Mouse (Mus musculus): Measurements from ENCODE around the gene Rgs6.

The Rgs6 gene

DNA sequence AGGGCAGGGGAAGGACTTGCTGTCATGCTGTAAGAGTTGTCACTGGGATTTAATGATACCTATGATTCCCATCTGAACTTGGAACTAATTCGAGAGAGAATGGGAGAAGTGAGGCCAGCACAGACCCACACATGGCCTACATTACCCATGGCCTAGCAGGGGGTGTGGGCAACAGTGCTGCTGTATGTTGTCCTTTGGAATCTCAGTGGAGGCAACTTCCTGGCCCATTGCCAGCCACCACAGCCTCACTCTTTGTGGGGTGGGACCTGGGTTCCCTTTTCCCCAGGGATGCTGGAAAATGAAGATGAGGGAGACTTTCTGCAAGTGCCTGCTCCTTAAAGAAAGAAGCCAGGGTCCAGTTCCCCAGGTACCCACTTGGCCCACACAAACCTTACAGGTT is 383.1 kb downstream of the Rgs6 start:
- no peak for DNase-seq (ENCODE audit: low read depth, low spot score)

- no peak for DNase-seq (ENCODE audit: low read depth, low spot score)
Observed at GRCm38 (mm10) chr12:82972661-82973060, 384.6 kb downstream of the Rgs6 start.

GRCm38 (mm10) chr12:82973771-82974170 is 385.7 kb downstream of the Rgs6 start:
- DNase-seq (ENCODE audit: low read depth, low spot score), result no peak

DNA sequence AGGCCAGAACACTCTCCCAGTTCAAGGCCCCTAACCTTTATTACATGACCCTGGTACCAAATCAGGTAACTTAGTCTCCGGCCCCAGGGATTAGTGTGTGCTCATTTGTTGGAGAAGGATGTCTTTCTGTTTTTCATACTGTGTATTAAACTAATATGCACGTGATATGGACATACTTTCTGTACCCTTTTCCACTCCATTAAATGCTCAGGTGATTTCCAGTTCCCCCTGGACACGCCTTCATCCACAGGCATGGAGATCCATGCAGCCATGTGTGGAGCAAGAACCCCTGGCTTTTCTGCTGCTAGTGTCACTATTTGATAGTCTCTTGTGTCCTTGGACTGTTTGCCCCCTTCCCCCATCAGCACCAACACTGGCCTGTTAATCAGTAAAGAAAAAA is 390.2 kb downstream of the Rgs6 start:
- no peak for DNase-seq (ENCODE audit: low read depth, low spot score)

GRCm38 (mm10) chr12:82982716-82983115 is 394.6 kb downstream of the Rgs6 start:
- DNase-seq (ENCODE audit: low read depth, low spot score), result no peak

DNA sequence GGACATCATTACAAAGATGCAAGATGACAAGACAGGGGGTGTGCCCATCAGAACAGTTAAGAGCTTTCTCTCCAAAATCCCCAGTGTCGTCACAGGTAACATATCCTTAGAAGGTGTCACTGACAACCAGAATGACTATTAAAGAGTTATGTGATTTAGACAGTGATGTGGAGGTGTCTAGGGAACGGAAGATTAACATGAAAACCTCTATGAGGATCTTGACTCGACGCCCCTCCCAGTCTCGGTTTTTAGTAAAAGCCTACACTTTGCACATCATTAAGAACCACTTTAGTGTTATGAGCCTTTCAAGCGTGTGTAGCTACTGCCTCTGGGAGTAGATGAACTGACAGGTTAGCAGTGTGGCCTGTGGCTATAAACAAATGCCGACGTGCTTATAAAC is 397.2 kb downstream of the Rgs6 start:
- DNase-seq (ENCODE audit: low read depth, low spot score), result no peak

DNA sequence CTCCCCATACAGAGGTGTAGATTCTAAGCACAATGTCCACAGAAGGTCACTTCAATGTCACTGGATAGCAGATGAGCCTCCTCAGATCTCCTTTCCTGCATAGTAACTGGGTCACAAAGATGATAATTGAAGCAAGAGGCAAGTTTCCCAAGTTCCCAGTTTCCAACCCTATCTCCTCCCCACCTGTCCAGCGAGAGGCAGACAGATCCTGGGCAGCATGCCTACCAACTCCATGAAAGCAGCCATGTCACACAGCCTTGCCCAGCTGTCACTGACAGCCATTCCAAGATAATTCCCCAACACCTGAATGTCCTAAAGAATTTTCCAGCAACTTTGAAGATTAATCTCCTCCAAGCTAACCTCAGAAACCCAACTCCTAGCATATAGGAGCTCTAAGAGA is 399.6 kb downstream of the Rgs6 start:
- no peak for DNase-seq (ENCODE audit: low read depth, low spot score)

DNA sequence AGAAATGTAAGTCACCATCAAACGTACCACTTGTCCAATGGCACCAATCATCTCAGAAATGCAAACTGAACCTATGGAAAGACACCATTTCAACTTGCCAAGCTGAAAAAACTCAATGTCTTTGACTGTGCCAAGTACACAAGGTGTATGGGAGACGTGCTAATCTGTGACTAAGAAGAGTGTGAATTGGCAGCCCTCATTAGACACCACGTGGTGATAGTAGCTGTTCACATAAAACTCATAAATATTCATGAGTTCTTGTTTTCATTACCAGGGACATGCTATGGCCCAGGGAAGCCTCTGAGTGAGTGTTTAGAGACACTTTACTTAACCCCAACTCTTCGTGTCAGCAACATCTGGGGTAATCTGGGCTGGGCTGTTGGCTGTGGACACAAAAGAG is 405.8 kb downstream of the Rgs6 start:
- DNase-seq (ENCODE audit: low read depth, low spot score), result no peak

GRCm38 (mm10) chr12:82996775-82997174 is 408.7 kb downstream of the Rgs6 start:
- no peak for DNase-seq (ENCODE audit: low read depth, low spot score)

DNA sequence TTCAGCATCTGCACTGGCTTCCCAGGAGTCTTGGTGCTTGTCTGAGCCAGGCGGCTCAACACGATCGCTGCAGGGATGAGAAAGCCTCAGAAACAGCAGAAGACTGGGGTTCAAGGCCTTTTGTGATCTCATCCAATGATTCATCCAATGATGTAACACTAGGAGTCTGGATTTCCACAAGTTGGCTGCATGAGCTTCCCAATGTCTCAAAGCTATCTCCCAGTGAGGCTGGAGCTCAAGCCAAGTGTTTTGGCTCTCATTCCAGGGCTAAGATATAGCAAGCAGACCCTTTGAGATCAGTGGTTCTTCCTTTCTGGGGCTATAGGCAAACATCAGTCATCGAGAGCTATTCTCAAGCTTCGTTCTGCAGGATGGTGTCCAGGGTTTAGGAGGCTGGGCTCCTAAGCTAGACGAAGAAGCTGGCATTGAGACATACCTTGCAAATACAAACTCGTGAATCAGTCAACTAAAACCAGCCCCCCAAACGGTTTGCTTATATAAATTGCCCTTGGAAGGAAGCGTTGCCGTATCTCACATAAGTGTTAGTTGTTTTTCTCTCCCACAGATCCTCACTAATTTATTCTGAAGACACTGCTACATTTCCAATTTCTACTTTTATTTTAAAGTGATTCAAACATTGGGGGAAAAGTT is 410.7 kb downstream of the Rgs6 start:
- DNase-seq (ENCODE audit: low read depth, low spot score), result no peak

DNA sequence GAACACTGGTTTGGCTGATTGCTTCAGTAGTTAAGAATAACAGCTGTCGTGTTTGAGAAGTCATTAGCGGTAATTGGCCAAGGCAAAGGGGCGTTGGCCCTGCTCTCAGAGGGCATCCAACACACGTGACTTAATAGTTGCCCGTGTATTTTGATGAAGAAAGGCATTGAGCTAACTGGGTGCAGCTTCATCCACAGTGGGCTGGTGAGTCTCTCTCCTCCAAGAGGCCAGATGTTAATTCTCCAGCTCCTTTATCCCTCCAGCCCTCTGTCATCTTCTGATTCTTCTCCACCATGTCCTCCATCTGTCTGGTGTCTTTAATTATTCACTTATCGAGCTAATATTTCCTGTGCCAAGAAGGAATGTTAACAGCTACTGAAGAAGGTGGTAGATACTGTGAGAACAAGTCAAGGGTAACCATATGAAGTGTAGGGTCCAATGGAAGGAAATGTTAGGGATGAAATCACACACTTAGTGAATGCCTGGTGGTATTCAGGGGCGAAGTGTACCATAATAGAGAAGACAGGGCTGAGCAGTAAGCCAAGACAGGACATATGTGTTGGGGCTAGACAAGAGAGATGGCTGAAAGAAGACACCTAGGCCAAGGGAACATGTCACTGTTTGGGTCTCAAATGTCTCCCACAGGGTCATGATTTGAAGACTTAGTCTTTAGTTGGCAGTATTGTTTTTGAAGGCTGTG is 411.4 kb downstream of the Rgs6 start:
- DNase-seq (ENCODE audit: low read depth, low spot score), result no peak

DNA sequence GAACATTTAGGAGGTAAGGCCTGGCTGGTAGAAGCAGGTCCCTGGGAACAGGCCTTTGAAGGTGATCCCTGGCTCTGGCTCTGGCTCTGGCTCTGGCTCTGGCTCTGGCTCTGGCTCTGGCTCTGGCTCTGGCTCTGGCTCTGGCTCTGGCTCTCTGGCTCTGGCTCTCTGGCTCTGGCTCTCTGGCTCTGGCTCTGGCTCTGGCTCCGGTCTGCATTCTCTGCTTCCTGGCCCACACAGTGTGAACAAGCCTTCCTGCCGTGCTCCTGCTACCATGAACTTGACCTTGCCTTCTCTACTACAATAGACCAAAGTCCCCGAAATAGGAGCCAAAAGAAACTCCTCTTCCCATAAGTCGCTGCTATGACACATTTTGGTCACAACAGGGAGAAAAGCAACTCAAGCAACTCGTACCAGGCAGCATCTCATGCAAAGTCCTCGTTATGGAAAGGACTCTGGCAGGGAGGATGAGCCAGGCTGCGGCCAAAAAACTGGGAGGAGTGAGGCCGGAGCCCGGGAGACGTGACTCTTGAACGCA is 412.0 kb downstream of the Rgs6 start:
- DNase-seq (ENCODE audit: low read depth, low spot score), result no peak

DNA sequence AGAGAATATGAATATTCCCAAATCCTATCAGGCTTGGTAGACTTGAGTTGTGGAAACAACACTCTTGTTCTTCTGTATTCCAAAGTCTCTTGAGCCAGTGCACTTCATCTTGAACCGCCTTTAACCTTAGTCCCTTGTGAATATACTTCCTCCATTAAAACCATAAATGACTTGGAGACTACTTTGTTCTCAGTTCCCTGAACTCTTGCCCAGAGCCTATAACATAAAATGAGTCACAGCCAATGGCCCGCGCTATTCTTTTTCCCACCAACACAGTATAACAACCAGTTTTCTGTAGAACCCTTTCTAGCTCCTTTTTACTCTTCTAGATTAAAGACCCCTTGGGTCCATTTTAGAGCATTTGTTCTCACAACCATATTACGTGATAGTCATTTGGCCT is 412.9 kb downstream of the Rgs6 start:
- no peak for DNase-seq (ENCODE audit: low read depth, low spot score)

DNA sequence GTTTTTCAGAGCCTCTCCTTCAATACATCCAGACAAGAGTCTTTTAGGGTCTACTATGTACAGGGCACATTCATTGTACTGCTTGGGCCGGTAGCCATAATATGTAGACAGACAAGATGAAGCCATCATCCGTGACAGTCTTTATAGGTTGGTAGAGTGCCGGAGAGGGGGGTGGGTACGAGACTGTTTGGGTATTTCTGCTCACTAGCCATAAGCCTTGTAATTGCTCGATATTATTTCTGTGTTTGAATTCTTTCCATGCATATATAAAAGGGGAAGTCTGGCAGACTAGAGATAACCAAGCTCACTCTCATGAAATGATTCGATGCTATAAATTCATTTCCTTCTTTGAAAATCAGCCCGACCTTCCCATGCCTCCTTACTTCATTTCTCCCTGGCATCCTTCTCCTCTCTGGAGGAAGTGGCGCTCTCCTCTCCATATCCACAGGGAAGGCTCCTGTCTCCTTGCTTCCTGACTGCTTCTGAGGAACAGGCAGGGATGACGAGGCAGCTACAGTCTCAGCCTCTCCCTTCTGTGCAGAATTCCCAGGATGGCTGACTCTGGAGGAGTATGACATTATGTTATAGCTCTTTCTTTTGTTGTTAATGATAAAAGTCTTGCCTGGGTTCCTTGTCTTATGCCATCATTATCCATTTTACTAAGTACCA is 416.1 kb downstream of the Rgs6 start:
- no peak for DNase-seq (ENCODE audit: low read depth, low spot score)

DNA sequence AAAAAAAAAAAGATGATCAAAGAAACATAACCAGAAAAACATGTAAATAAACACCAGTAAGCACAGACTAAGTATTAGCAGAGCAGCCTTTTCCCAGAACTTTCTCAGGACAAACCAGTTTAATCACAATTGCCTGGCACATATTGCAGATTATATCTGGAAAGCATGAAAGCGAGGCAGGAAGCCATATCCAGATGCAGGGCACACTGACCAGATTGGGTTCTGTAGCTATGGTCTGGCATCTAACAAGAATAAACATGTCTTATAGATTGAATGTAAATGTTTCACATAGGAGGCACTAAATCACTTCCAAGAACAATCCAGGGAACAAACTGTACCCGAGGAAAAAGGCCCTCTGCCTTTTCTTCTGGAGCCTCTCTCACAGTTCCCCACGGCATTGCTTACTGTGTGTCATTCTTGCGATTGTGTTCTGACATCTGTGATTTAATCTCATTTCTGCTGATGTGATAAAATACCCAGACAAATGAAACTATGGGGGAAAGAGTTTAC is 423.0 kb downstream of the Rgs6 start:
- DNase-seq (ENCODE audit: low read depth, low spot score), result no peak

- DNase-seq (ENCODE audit: low read depth, low spot score), result no peak
Observed at GRCm38 (mm10) chr12:83013918-83014691, 426.0 kb downstream of the Rgs6 start.

- DNase-seq (ENCODE audit: low read depth, low spot score), result no peak
Observed at GRCm38 (mm10) chr12:83014848-83015247, 426.8 kb downstream of the Rgs6 start.

DNA sequence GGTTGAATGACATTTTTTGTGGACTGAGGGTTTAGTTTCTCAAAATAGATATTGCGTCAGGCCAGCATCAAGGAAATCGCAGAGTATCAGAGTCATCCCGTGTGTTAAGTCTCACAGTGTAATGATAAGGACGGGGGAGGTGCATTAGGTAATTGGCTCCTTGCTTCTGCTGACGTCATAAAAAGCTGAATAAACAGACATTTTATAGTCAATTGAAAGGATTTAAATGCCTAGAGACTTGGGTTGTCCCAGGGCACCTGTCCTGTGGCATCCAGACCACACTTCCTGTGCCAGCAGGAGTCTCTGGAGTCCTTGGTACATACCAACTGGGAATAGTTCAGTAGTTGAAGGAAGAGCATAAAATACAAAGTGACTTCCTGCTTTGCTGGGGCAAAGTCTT is 427.3 kb downstream of the Rgs6 start:
- no peak for DNase-seq (ENCODE audit: low read depth, low spot score)

DNA sequence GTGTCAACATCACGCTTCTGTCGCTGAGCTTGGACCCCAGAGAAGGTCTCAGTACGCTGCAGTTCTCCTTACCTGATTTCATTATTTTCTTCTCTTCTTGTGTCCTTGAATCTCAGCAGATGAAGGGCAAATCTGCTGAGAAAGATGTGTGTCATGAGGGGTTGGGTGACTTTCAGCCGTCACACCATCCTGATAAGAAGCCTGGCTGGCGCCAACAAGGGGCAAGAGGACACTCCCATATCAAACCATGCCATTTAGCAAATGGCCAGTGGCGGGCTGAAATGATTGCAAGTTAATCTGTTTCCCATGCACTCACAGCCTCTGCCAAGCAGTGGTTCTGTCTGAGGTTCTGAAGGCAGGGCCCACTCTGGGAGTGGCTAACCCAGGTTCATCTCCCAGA is 428.4 kb downstream of the Rgs6 start:
- DNase-seq (ENCODE audit: low read depth, low spot score), result no peak

- DNase-seq (ENCODE audit: low read depth, low spot score), result peak; percentile 82
Observed at GRCm38 (mm10) chr12:83018005-83018404, 429.9 kb downstream of the Rgs6 start.

DNA sequence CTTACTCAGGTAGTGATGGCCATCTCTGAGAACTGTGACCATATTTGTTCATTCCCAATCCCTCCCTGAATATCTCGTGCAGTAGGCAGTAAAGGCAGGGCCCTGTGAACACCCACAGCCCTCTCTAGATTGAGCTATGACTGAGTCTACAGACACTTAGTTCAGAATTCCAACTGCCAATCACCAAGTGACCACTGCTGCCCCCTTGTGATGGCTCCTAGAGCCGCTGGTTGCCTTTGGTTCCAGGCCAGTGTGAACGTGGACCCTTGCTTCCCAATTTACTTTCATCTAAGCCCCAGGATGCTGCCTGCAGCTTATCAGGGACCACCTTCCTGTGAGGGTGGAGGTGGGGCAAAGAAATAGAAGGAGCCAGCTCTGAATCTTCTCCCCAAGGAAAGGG is 438.9 kb downstream of the Rgs6 start:
- DNase-seq (ENCODE audit: low read depth, low spot score), result no peak

Data from brain, embryonic 18.5 days (tissue).